Mouse (Mus musculus) liver, embryonic 16.5 days (tissue): ENCODE measurements around the gene Olfr1366. TPM values are rescaled to one million over a fixed set of nuclear protein-coding genes. Genes with fewer than 3 reads are reported as not detected.
"Not testable (repeated sequence)": the region's sequence is repeated elsewhere in the genome, so short reads cannot be mapped to it uniquely, and the experiment has no call there.

Source experiments
- ATAC-seq: fragments of 200-750 bp; cut with Nextera tagmentation; 2 replicates; pipeline ENCODE4 v1.8.0; 2017; ENCODE audit warnings: low read depth, mild to moderate bottlenecking, moderate number of reproducible peaks, moderate library complexity
- H3K27ac ChIP-seq: fragments of 300-500 bp; sonication (generic); 2 replicates; pipeline ENCODE4 v1.5.1; 2014; ENCODE audit warnings: mild to moderate bottlenecking, low read length
- H3K27me3 ChIP-seq: fragments of 300-500 bp; sonication (generic); 2 replicates; pipeline ENCODE4 v1.6.1; 2014; ENCODE audit warnings: low read depth, low read length, mixed read lengths; ENCODE audit not compliant: control insufficient read depth, insufficient read depth
- H3K36me3 ChIP-seq: fragments of 300-500 bp; sonication (generic); 2 replicates; pipeline ENCODE4 v1.6.1; 2014; ENCODE audit warnings: mild to moderate bottlenecking; ENCODE audit not compliant: control insufficient read depth, insufficient read depth
- H3K4me1 ChIP-seq: fragments of 300-500 bp; sonication (generic); 2 replicates; pipeline ENCODE4 v1.6.1; 2014; ENCODE audit warnings: low read depth, low read length, mixed read lengths; ENCODE audit not compliant: control insufficient read depth
- H3K4me2 ChIP-seq: fragments of 300-500 bp; sonication (generic); 2 replicates; pipeline ENCODE4 v1.6.1; 2014; ENCODE audit warnings: low read depth, low read length, mixed read lengths
- H3K4me3 ChIP-seq: fragments of 300-500 bp; sonication (generic); 2 replicates; pipeline ENCODE4 v1.5.1; 2014; ENCODE audit warnings: low read depth, mild to moderate bottlenecking, low read length
- H3K9ac ChIP-seq: fragments of 300-500 bp; sonication (generic); 2 replicates; pipeline ENCODE4 v1.6.1; 2014; ENCODE audit warnings: low read depth, low read length
- H3K9me3 ChIP-seq: fragments of 300-500 bp; sonication (generic); replicated peaks from 2 replicates; pipeline ENCODE4 v1.6.1; 2016; ENCODE audit warnings: low read length; ENCODE audit not compliant: control insufficient read depth
- WGBS: fragments of 180-500 bp; shearing (Covaris S2); extraction: QIAGEN DNeasy Blood & Tissue Kit; methylation state at CpG from one replicate; pipeline ENCODE4 v1.1.7; 2014; ENCODE audit not compliant: insufficient replicate concordance; 5-methylcytosine and 5-hydroxymethylcytosine counted together
- polyA plus RNA-seq: library from polyadenylated mRNA; unstranded; fragments of >200 nt; fragmentation: Nextera tagmentation; extraction: Ambion mirVana; gene quantifications from 2 replicates; pipeline ENCODE4 v1.2.1, GENCODE M21; 2015

Gene Olfr1366
- polyA plus RNA-seq, 1 experiment from 2014 or later = 0.04 TPM

DNA sequence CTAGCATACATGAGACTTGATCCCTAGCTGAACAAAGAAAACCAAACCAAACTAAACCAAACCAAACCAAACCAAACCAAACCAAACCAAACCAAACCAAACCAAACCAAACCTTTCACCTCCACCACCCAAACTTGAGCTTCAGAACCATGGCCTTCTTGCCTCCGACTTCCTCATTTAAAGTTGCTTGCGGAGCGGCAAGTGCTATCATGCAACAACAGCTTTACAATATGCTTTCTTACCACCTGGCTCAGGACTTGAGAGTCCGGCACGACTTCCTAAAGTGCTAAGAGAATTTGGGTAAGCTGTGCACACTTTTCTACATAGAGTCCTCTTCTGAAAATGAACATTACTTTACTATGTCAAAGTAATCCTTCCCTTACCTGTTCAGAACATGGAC is 40.3 kb downstream of the Olfr1366 start:
- H3K4me2 ChIP-seq = no peak overlapping the region
- no peak for ATAC-seq
- no peak overlapping the region for H3K27ac ChIP-seq
- no peaks in the 10 kb centered on the region for H3K36me3 ChIP-seq
- no peak overlapping the region for H3K4me3 ChIP-seq
- no peak overlapping the region for H3K9ac ChIP-seq
- WGBS = 58% methylated on average over 5 of the region's 5 CpGs
- no peaks in the 10 kb centered on the region for H3K9me3 ChIP-seq
- no peaks in the 10 kb centered on the region for H3K27me3 ChIP-seq
- H3K4me1 ChIP-seq = peaks cover 5% of the 10 kb centered on the region

DNA sequence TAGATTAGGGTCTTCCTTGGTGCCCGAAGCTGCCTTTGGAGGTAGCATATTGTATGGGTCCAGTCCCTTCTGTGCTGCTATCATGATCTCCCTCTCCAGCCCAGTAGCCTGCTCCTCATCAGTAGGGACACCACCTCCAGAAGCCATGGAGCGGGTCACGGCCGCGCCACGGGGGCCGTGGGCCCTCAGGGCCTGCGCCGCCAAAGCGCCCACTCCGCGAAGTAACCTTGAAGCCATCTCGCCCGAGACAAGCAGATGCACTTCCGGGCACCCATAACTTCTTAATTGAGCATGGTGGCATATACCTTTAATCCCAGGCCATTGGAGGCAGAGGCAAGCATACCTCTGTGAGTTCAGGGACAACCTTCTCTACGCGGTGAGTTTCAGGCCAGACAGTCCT is 41.4 kb downstream of the Olfr1366 start, which contains the start of gene Gm11273:
Gene Gm11273, minus strand, starts transcription at position 237 of the 400 bp plus-strand sequence.
- not testable (repeated sequence) for H3K9ac ChIP-seq, H3K36me3 ChIP-seq, ATAC-seq, H3K4me3 ChIP-seq, H3K27me3 ChIP-seq, H3K9me3 ChIP-seq, H3K4me2 ChIP-seq, H3K27ac ChIP-seq, H3K4me1 ChIP-seq
- WGBS = 89% methylated on average over 17 of the region's 17 CpGs

DNA sequence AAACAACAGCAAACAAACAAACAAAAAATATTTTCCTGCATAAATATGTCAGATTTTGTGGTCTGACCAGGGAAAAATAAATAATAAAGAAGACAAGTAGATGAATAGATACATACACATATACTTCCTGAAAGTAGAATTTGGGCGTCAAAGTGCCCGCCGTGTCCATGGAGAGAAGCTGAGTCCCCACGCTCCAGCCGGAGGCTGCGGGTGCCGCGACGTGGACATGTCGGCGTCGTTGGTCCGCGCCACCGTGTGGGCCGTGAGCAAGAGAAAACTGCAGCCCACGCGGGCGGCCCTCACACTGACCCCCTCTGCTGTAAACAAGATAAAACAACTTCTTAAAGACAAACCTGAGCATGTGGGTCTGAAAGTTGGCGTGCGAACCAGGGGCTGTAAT is 47.5 kb downstream of the Olfr1366 start, which contains the start of gene AK157302:
Gene AK157302, plus strand, starts transcription at position 144 of the 400 bp plus-strand sequence.
- no peak within 1 kb of the TSS for H3K27ac ChIP-seq
- WGBS = 89% methylated on average over 21 of the region's 21 CpGs
- no peaks in the 10 kb centered on the region for H3K4me1 ChIP-seq
- no peaks in the 10 kb centered on the region for H3K27me3 ChIP-seq
- no peak within 1 kb of the TSS for H3K4me2 ChIP-seq
- no peak within 1 kb of the TSS for H3K9ac ChIP-seq
- no peaks in the 10 kb centered on the region for H3K36me3 ChIP-seq
- ATAC-seq = no peak
- H3K4me3 ChIP-seq = no peak within 1 kb of the TSS
- no peaks in the 10 kb centered on the region for H3K9me3 ChIP-seq

- no peaks in the 10 kb centered on the region for H3K9me3 ChIP-seq
- no peaks in the 10 kb centered on the region for H3K27me3 ChIP-seq
- H3K4me3 ChIP-seq = no peak overlapping the region
- H3K4me1 ChIP-seq = no peaks in the 10 kb centered on the region
- H3K9ac ChIP-seq = no peak overlapping the region
- no peak overlapping the region for H3K27ac ChIP-seq
- no peak overlapping the region for H3K4me2 ChIP-seq
- no peak for ATAC-seq
- WGBS = 78% methylated on average over 5 of the region's 5 CpGs
- no peaks in the 10 kb centered on the region for H3K36me3 ChIP-seq
Measured at GRCm38 (mm10) chr13:21492847-21493246, 49.8 kb downstream of the Olfr1366 start.

- no peaks in the 10 kb centered on the region for H3K9me3 ChIP-seq
- H3K9ac ChIP-seq = no peak overlapping the region
- no peak overlapping the region for H3K4me2 ChIP-seq
- 68% methylated on average over 1 of the region's 1 CpGs for WGBS
- ATAC-seq = no peak
- no peak overlapping the region for H3K27ac ChIP-seq
- no peaks in the 10 kb centered on the region for H3K36me3 ChIP-seq
- no peaks in the 10 kb centered on the region for H3K27me3 ChIP-seq
- H3K4me3 ChIP-seq = no peak overlapping the region
- H3K4me1 ChIP-seq = no peaks in the 10 kb centered on the region
Measured at GRCm38 (mm10) chr13:21486881-21487280, 55.7 kb downstream of the Olfr1366 start.

Other genes with a start within 250 kb of the Olfr1366 start
- gene Gpx6, start 230.7 kb downstream of the Olfr1366 start, polyA plus RNA-seq = not detected in 2 replicates
- not detected in 2 replicates for gene Olfr1367, start 195.9 kb downstream of the Olfr1366 start, polyA plus RNA-seq
- gene Zscan12, start 180.0 kb downstream of the Olfr1366 start, polyA plus RNA-seq = 2.7 and 2.9 TPM in 2 replicates
- 28.9 and 30.2 TPM in 2 replicates for gene Zkscan3, start 140.1 kb downstream of the Olfr1366 start, polyA plus RNA-seq
- gene Pgbd1, start 101.8 kb downstream of the Olfr1366 start, polyA plus RNA-seq = 0.82 and 0.97 TPM in 2 replicates
- 12.0 and 13.3 TPM in 2 replicates for gene Zscan26, start 89.1 kb downstream of the Olfr1366 start, polyA plus RNA-seq
- 0.79 and 1.0 TPM in 2 replicates for gene Nkapl, start 74.3 kb downstream of the Olfr1366 start, polyA plus RNA-seq
- 0.44 TPM in 2 replicates for gene Zkscan4, start 63.9 kb downstream of the Olfr1366 start, polyA plus RNA-seq
- gene Gm10065, start 63.4 kb downstream of the Olfr1366 start, polyA plus RNA-seq = not detected in 2 replicates
- 0.62 and 0.70 TPM in 2 replicates for gene AK157302, start 47.6 kb downstream of the Olfr1366 start, polyA plus RNA-seq
- gene Gm11273, start 41.4 kb downstream of the Olfr1366 start, polyA plus RNA-seq = 4.7 and 5.5 TPM in 2 replicates
- gene Zkscan8, start 11.7 kb downstream of the Olfr1366 start, polyA plus RNA-seq = 1.0 and 1.2 TPM in 2 replicates
- not detected in 2 replicates for gene Olfr1535, start 17.1 kb upstream of the Olfr1366 start, polyA plus RNA-seq
- gene Olfr1364, start 39.0 kb upstream of the Olfr1366 start, polyA plus RNA-seq = not detected in 2 replicates
- gene Olfr1362, start 71.2 kb upstream of the Olfr1366 start, polyA plus RNA-seq = not detected in 2 replicates
- gene Olfr11, start 99.7 kb upstream of the Olfr1366 start, polyA plus RNA-seq = not detected in 2 replicates
- not detected in 2 replicates for gene Olfr1361, start 120.6 kb upstream of the Olfr1366 start, polyA plus RNA-seq
- not detected in 2 replicates for gene Olfr1360, start 134.6 kb upstream of the Olfr1366 start, polyA plus RNA-seq
- not detected in 2 replicates for gene Olfr1359, start 155.3 kb upstream of the Olfr1366 start, polyA plus RNA-seq
- 3.5 and 6.2 TPM in 2 replicates for gene Hist1h2bl, start 173.3 kb upstream of the Olfr1366 start, polyA plus RNA-seq
- gene Hist1h2ai, start 173.6 kb upstream of the Olfr1366 start, polyA plus RNA-seq = 18.6 and 20.0 TPM in 2 replicates
- gene Hist1h3h, start 174.9 kb upstream of the Olfr1366 start, polyA plus RNA-seq = 4.4 and 13.9 TPM in 2 replicates
- gene Hist1h2bm, start 179.2 kb upstream of the Olfr1366 start, polyA plus RNA-seq = 5.9 and 9.8 TPM in 2 replicates
- 0.99 and 1.0 TPM in 2 replicates for gene Hist1h4j, start 192.3 kb upstream of the Olfr1366 start, polyA plus RNA-seq
- 5.0 and 6.3 TPM in 2 replicates for gene Hist1h4k, start 207.7 kb upstream of the Olfr1366 start, polyA plus RNA-seq
- 40.9 and 50.2 TPM in 2 replicates for gene Hist1h2ak, start 211.0 kb upstream of the Olfr1366 start, polyA plus RNA-seq
- gene Hist1h2bn, start 211.3 kb upstream of the Olfr1366 start, polyA plus RNA-seq = 8.1 and 12.9 TPM in 2 replicates
- 22.9 and 30.4 TPM in 2 replicates for gene Hist1h1b, start 237.8 kb upstream of the Olfr1366 start, polyA plus RNA-seq
- gene Hist1h3i, start 240.6 kb upstream of the Olfr1366 start, polyA plus RNA-seq = 158 and 190 TPM in 2 replicates
- gene Hist1h2an, start 244.4 kb upstream of the Olfr1366 start, polyA plus RNA-seq = 10.1 and 14.1 TPM in 2 replicates
- 3.8 and 7.6 TPM in 2 replicates for gene Hist1h2bp, start 244.7 kb upstream of the Olfr1366 start, polyA plus RNA-seq